Mouse (Mus musculus): Measurements from ENCODE around the gene Hebp1.

Hebp1 gene

GRCm38 (mm10) chr6:135161356-135161755 is 36.5 kb downstream of the Hebp1 start:
- DNase-seq (ENCODE audit: low spot score) = no peak

- DNase-seq (ENCODE audit: low spot score) = no peak
Measured at GRCm38 (mm10) chr6:135158509-135158908, 39.3 kb downstream of the Hebp1 start.

- DNase-seq (ENCODE audit: low spot score) = no peak
Measured at GRCm38 (mm10) chr6:135157496-135157895, 40.3 kb downstream of the Hebp1 start.

- no peak for DNase-seq (ENCODE audit: low spot score)
Measured at GRCm38 (mm10) chr6:135156597-135156996, 41.2 kb downstream of the Hebp1 start.

- DNase-seq (ENCODE audit: low spot score) = no peak
Measured at GRCm38 (mm10) chr6:135153719-135154118, 44.1 kb downstream of the Hebp1 start.

GRCm38 (mm10) chr6:135150311-135150710 is 47.5 kb downstream of the Hebp1 start:
- no peak for DNase-seq (ENCODE audit: low spot score)

- no peak for DNase-seq (ENCODE audit: low spot score)
Measured at GRCm38 (mm10) chr6:135149722-135150121, 48.1 kb downstream of the Hebp1 start.

- DNase-seq (ENCODE audit: low spot score) = no peak
Measured at GRCm38 (mm10) chr6:135149175-135149574, 48.6 kb downstream of the Hebp1 start.

GRCm38 (mm10) chr6:135148506-135148905 is 49.3 kb downstream of the Hebp1 start:
- no peak for DNase-seq (ENCODE audit: low spot score)

- no peak for DNase-seq (ENCODE audit: low spot score)
Measured at GRCm38 (mm10) chr6:135145976-135146375, 51.8 kb downstream of the Hebp1 start.

GRCm38 (mm10) chr6:135144516-135144915 is 53.3 kb downstream of the Hebp1 start:
- peak; percentile 22 for DNase-seq (ENCODE audit: low spot score)

GRCm38 (mm10) chr6:135143151-135143550 is 54.7 kb downstream of the Hebp1 start:
- no peak for DNase-seq (ENCODE audit: low spot score)

GRCm38 (mm10) chr6:135141451-135142147 is 56.2 kb downstream of the Hebp1 start:
- DNase-seq (ENCODE audit: low spot score) = no peak

GRCm38 (mm10) chr6:135138746-135139145 is 59.1 kb downstream of the Hebp1 start:
- peak; percentile 33 for DNase-seq (ENCODE audit: low spot score)

- DNase-seq (ENCODE audit: low spot score) = no peak
Measured at GRCm38 (mm10) chr6:135138207-135138606, 59.6 kb downstream of the Hebp1 start.

- no peak for DNase-seq (ENCODE audit: low spot score)
Measured at GRCm38 (mm10) chr6:135137736-135138135, 60.1 kb downstream of the Hebp1 start.

GRCm38 (mm10) chr6:135136439-135137161 is 61.2 kb downstream of the Hebp1 start:
- no peak for DNase-seq (ENCODE audit: low spot score)

GRCm38 (mm10) chr6:135135735-135136134 is 62.1 kb downstream of the Hebp1 start:
- DNase-seq (ENCODE audit: low spot score) = no peak

- DNase-seq (ENCODE audit: low spot score) = no peak
Measured at GRCm38 (mm10) chr6:135133486-135133885, 64.3 kb downstream of the Hebp1 start.

GRCm38 (mm10) chr6:135133086-135133485 is 64.7 kb downstream of the Hebp1 start:
- no peak for DNase-seq (ENCODE audit: low spot score)

GRCm38 (mm10) chr6:135124755-135125380 is 73.0 kb downstream of the Hebp1 start:
- no peak for DNase-seq (ENCODE audit: low spot score)

GRCm38 (mm10) chr6:135118183-135118582 is 79.6 kb downstream of the Hebp1 start, which contains the start of gene Gprc5d:
Gene Gprc5d (minus strand): TSS chr6:135118283.
- DNase-seq (ENCODE audit: low spot score) = no peak

- DNase-seq (ENCODE audit: low spot score) = no peak
Measured at GRCm38 (mm10) chr6:135116479-135116878, 81.3 kb downstream of the Hebp1 start.

All from urinary bladder, postnatal 14 days (tissue).